Mouse (Mus musculus) left cerebral cortex, adult 11 months (tissue): Measurements from ENCODE around the gene Jtb.
"Not testable (repeated sequence)": the region's sequence is repeated elsewhere in the genome, so short reads cannot be mapped to it uniquely, and the experiment has no call there.

Experiments used
- DNase-seq: peaks from one replicate; pipeline ENCODE4 v3.0.0; 2022; ENCODE audit warnings: low spot score

Jtb gene

DNA sequence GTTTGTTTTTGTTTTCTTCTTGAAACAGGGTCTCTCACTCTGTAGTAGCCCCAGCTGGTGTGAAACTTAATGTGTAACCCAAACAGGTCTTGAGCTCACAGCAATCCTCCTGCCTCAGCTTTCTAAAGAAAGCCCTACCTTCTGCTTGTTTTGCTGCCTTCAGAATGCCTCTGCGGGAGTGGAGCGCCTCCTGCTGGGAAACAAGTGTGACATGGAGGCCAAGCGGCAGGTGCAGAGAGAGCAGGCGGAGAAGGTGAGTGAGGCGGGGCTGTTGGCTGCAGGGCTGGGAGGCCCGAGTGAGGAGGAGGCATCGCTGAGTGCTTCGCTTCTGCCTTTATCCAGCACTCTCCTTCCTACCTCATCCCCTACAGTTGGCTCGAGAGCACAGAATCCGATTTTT lies 7.1 kb upstream of the Jtb start:
- no peak for DNase-seq

- DNase-seq = no peak
Measured at GRCm38 (mm10) chr3:90231075-90231474, 322 bp upstream of the Jtb start.

- no peak for DNase-seq
Measured at GRCm38 (mm10) chr3:90241251-90241650, 9.9 kb downstream of the Jtb start.

GRCm38 (mm10) chr3:90241669-90242358 lies 10.4 kb downstream of the Jtb start:
- DNase-seq = no peak

DNA sequence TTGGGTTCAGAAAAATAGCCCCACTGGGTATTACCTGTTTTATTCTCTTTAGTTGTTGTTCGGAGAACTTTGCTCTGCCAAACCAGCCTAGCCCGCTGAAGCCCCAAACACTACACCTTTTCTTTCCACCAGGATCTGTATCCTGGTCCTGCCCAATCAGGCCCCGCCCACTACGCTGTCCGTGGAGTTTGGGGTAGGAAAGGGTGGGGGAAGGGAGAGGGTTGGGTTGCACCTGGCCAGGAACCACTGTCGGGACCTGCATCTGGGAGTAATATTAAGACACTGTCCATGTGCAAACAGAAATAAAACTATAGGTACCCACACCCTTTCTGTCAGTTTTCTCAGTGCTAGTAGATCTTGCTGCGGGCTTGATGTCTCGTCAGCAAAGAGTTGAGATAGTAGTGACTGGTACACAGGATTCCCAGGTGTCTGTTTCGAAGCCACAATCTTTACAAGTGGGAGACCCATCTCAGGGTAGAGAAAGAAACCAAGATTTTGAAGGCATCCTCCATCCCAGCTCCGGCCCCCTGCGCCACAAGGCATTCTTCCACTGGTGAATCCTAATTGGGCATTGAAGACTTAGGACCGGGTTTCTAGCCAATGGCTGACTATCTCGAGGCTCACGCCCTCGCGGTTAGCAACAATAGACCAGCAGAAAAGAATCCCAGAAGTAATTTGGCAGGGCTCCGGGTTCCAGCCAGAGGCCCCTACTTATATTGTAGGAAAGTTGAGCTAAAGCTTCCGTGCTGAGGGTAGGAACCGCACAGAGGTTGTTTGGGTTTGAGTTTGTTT lies 11.8 kb downstream of the Jtb start, which contains the start of gene Creb3l4:
Gene Creb3l4 (minus strand): TSS at position 529 of the 792 bp plus-strand sequence.
- DNase-seq = no peak

DNA sequence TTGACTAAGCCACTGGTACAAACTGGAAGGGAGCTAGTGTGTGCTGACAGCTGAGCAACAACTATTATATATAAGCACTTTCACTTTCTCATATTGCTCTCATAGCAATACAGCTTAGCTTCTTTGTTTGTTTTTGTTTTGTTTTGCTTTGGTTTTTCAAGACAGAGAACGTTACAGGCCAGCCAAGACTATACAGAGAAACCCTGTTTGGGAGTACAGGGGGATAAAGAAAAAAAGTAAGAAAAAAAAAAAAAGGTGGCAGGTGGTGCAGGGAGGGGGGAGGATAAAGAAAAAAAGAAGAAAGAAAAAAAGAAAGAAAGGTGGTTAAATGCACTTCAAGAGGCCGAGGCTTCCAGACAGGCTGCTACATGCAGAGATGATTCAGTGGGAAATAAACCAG lies 14.0 kb downstream of the Jtb start:
- no peak for DNase-seq

DNA sequence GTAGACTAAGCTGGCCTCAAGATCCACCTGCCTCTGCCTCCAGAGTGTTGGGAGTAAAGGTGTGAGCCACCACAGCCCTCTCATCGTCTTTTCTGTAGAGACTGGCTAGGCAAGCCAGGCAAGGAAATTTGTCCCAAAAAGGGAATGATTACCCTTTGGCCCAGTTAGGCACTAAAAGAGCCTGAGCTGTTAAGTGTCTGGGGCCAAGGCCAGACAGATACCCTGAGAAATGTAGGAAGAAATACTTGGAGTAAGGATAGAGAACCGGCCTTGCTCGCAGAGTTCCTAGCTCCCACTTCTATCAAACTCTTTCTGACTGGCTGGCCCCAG lies 16.2 kb downstream of the Jtb start:
- DNase-seq = no peak

- peak; percentile 93 for DNase-seq
Measured at GRCm38 (mm10) chr3:90247960-90248745, 16.8 kb downstream of the Jtb start, which contains the start of gene Slc39a1. Gene Slc39a1, plus strand, starts transcription at chr3:90248172.

- no peak for DNase-seq
Measured at GRCm38 (mm10) chr3:90248746-90249100, 17.3 kb downstream of the Jtb start.

GRCm38 (mm10) chr3:90250791-90251190 lies 19.4 kb downstream of the Jtb start:
- no peak for DNase-seq

DNA sequence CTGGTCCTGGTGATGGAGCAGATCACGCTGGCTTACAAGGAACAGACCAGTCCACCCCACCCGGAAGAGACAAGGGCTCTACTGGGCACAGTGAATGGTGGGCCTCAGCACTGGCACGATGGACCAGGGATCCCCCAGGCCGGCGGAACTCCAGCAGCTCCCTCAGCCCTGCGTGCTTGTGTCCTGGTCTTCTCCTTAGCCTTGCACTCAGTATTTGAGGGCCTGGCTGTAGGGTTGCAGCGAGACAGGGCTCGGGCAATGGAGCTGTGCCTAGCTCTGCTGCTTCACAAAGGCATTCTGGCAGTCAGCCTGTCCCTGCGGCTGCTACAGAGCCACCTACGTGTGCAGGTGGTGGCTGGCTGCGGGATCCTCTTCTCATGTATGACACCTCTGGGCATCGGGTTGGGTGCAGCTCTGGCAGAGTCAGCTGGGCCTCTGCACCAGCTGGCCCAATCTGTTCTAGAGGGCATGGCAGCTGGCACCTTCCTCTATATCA lies 20.4 kb downstream of the Jtb start:
- DNase-seq = not testable (repeated sequence)

DNA sequence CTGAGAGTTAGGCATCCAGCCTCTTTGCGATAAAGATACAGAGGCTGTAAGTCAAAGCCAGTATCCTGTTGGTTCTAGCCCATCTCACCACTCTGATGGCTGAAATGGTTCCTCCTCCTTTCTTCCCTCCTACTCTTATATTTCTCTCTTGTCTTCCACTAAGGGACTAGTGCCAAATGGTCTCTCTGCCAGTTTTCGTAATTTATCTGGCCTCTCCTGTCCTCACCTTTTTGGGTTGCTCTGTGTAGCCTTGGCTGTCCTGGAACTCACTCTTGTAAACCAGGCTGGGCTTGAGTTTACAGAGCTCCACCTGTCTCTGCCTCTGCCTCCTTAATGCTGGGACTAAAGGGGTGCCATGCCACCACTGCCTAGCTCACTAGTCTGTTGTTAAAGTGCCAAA lies 21.3 kb downstream of the Jtb start:
- DNase-seq = not testable (repeated sequence)

DNA sequence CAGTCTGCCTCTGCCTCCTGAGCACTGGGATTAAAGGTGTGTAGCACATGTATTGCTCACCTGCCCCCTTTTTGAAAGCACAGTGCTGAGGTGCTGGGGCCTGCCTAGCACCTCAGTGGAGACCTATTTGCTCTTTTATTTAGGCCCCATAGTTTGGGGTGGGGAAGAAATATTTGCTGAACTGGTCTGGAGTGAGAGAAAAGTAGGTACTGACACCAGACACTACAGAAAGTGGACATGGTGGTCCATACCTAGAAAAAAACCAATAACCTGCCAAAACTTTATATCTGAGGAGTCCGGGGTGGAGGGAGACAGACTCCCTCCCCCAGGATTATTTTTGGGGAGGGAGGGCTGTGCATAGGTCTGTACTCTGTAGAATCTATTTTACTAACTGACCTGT lies 21.8 kb downstream of the Jtb start:
- DNase-seq = not testable (repeated sequence)

- peak; percentile 97 for DNase-seq
Measured at GRCm38 (mm10) chr3:90253653-90254418, 22.4 kb downstream of the Jtb start, which contains the start of gene Crtc2. Gene Crtc2, plus strand, starts transcription at chr3:90254163.

GRCm38 (mm10) chr3:90254419-90255193 lies 23.2 kb downstream of the Jtb start:
- no peak for DNase-seq

GRCm38 (mm10) chr3:90255194-90255565 lies 23.8 kb downstream of the Jtb start:
- DNase-seq = no peak

- DNase-seq = no peak
Measured at GRCm38 (mm10) chr3:90255784-90256353, 24.5 kb downstream of the Jtb start.

DNA sequence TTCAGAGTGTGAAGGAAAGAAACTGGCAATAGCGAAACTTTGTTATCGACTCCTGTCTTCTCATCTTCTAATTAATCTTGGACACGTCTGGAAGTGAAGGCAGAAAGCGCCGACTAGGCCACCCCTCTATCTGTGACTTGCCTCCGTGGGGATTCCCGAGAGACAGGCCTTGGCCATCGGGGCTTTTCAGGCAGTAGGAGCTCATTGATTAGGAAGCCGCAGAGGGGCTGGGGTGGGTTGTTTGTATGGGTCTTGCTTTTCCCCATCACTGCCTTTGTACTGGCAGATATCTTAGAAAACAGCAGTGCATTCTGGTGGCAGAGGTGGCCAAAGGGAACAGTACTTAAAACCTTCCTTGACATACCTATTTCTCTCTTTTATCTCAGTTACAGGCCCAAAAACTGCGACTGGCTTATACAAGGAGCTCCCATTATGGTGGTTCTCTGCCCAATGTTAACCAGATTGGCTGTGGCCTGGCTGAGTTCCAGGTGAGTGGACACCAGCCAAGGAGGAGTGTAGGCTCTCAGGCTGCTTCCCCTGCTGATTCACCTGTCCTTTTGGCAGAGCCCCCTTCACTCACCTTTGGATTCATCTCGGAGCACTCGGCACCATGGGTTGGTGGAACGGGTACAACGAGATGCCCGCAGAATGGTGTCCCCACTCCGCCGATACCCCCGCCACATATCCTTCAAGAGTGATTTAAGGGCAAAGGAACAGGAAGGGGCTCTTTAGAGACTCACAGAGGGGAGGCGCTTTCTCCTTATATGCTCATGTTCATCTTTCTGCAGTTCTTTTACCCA lies 25.5 kb downstream of the Jtb start:
- no peak for DNase-seq

GRCm38 (mm10) chr3:90258521-90258920 lies 27.1 kb downstream of the Jtb start:
- DNase-seq = no peak
